Mouse (Mus musculus) liver, adult 2 months (tissue): Measurements from ENCODE around the gene Zmiz1.

Experiments used
- CTCF ChIP-seq: fragments of 200-500 bp; IDR thresholded peaks from 2 replicates; pipeline ENCODE4 v1.5.1; 2011; ENCODE audit warnings: low read depth, low read length, control low read depth
- POLR2A ChIP-seq: fragments of 200-500 bp; IDR thresholded peaks from 2 replicates; pipeline ENCODE4 v1.6.1; 2011; ENCODE audit warnings: low read length, control low read depth; ENCODE audit not compliant: insufficient read depth; ENCODE audit errors: extremely low read depth

DNA sequence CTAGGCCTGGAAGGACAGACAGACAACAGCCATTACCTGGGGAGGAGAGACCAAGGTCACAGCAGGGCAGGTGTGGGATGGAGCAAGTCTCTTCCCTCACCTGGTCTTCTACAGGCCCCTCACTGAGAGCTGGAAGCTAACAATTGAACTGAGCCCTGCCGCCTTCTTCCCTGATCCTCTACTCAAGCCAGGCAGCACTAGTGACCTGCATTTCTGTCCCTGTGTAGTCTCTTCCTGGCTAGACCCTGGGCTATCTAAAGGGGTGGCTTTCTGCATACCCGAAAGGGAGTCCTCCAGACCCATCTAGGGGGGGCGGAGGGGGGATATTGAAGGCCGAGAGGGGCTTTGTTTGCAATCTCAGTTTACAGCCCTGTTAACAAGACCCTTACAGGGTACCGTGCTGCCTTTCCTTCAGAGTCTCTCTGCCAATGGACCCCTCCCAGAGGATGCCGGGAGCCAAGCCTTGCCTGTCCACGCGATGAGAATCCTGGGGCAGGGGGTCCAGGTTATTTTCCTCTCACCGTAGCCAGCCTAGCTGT lies 152.2 kb downstream of the Zmiz1 start:
- TF ChIP-seq POLR2A = no peak
- TF ChIP-seq CTCF = no peak
